Mouse (Mus musculus) midbrain, embryonic 12.5 days (tissue): ENCODE measurements around the gene Gm10197. TPM values are rescaled to one million over a fixed set of nuclear protein-coding genes. Genes with fewer than 3 reads are reported as not detected.

Experiments
- ATAC-seq: fragments of 200-750 bp; cut with Nextera tagmentation; 2 replicates; pipeline ENCODE4 v1.8.0; 2017; ENCODE audit warnings: low read depth, moderate TSS enrichment, moderate library complexity; ENCODE audit not compliant: low FRiP score
- H3K27ac ChIP-seq: fragments of 300-500 bp; sonication (generic); replicated peaks from 2 replicates; pipeline ENCODE4 v1.5.1; 2016; ENCODE audit warnings: mild to moderate bottlenecking
- H3K27me3 ChIP-seq: fragments of 300-500 bp; sonication (generic); 2 replicates; pipeline ENCODE4 v1.6.1; 2016; ENCODE audit warnings: mild to moderate bottlenecking
- H3K36me3 ChIP-seq: fragments of 300-500 bp; sonication (generic); 2 replicates; pipeline ENCODE4 v1.6.1; 2016
- H3K4me1 ChIP-seq: fragments of 300-500 bp; sonication (generic); 2 replicates; pipeline ENCODE4 v1.6.1; 2016
- H3K4me2 ChIP-seq: fragments of 300-500 bp; sonication (generic); replicated peaks from 2 replicates; pipeline ENCODE4 v1.6.1; 2016; ENCODE audit warnings: mild to moderate bottlenecking, moderate library complexity
- H3K4me3 ChIP-seq: fragments of 300-500 bp; sonication (generic); 2 replicates; pipeline ENCODE4 v1.5.1; 2016; ENCODE audit warnings: mild to moderate bottlenecking
- H3K9ac ChIP-seq: fragments of 300-500 bp; sonication (generic); replicated peaks from 2 replicates; pipeline ENCODE4 v1.6.1; 2016; ENCODE audit warnings: mild to moderate bottlenecking, moderate library complexity
- H3K9me3 ChIP-seq: fragments of 300-500 bp; sonication (generic); 2 replicates; pipeline ENCODE4 v1.6.1; 2016; ENCODE audit warnings: mild to moderate bottlenecking
- WGBS: fragments of 180-500 bp; shearing (Covaris S2); methylation state at CpG from one replicate; pipeline ENCODE4 v1.1.7; 2016; 5-methylcytosine and 5-hydroxymethylcytosine counted together
- polyA plus RNA-seq: library from polyadenylated mRNA; unstranded; fragments of >200 nt; fragmentation: Nextera tagmentation; extraction: Ambion mirVana; gene quantifications from 2 replicates; pipeline ENCODE4 v1.2.1, GENCODE M21; 2016

Gene Gm10197
- polyA plus RNA-seq, 1 experiment from 2014 or later, result not detected

DNA sequence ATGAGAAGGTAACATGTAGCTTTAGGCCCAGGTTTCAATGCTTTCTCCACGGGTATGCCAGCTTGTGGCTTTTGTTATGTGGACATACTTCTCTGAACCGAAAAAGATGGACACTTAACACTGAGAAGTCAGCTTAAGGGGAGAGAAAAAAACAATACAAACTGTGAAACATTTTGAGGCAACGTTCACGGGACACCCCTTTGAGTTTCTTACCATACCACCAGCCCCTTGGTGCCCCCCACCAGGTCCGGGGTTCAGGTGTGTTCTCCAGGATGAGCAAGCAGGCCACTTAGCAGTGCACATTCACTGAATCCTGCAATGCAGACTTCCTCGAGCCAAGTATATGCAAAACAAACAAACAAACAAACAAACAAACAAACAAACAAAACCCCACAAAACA, 46.7 kb downstream of the Gm10197 start:
- Histone ChIP-seq H3K4me3 (no peak overlapping the region), H3K4me1 (peaks cover 26% of the 10 kb centered on the region), H3K4me2 (peak overlapping the region; percentile 51; the same call in 1 of the 2 replicates), H3K27me3 (no peaks in the 10 kb centered on the region), H3K36me3 (no peaks in the 10 kb centered on the region), H3K9me3 (no peaks in the 10 kb centered on the region), H3K9ac (no peak overlapping the region), H3K27ac (no peak overlapping the region)
- 57% methylated on average over 6 of the region's 6 CpGs for WGBS
- no peak for ATAC-seq

DNA sequence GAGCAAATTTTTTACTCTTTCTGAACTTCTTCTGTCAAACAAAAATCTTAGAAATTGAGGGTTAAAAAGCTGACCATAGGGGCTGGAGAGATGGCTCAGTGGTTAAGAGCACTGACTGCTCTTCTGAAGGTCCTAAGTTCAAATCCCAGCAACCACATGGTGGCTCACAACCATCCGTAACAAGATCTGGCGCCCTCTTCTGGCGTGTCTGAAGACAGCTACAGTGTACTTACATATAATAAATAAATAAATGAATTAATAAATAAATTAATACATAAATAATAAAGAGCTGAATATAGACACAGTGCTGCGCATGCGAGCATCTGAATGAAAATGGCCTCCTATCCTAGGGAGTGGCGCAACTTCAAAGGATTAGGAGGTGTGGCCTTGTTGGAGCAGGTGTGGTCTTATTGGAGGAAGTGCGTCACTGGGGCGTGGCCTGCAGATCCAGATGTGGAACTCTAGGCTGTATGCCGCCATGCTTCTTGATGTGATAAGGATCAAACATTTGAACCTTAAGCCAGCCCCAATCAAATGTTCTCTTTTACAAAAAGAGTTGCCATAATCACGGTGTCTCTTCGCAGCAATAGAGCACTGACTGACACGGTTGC, 49.0 kb downstream of the Gm10197 start:
- Histone ChIP-seq H3K9me3 (no peaks in the 10 kb centered on the region), H3K4me3 (no peak overlapping the region)
- WGBS, result 92% methylated on average over 12 of the region's 12 CpGs

More for the DNA sequence above, 49.0 kb downstream of the Gm10197 start:
- no peaks in the 10 kb centered on the region for H3K36me3 ChIP-seq
- no peak for ATAC-seq
- no peak overlapping the region for H3K27ac ChIP-seq
- no peaks in the 10 kb centered on the region for H3K27me3 ChIP-seq
- H3K4me1 ChIP-seq, result peaks cover 29% of the 10 kb centered on the region
- no peak overlapping the region for H3K4me2 ChIP-seq
- H3K9ac ChIP-seq, result no peak overlapping the region

Other genes with a start within 250 kb of the Gm10197 start
- 45.6 and 47.5 TPM in 2 replicates for gene Add3, start 231.3 kb downstream of the Gm10197 start, polyA plus RNA-seq
- gene Mxi1, start 61.2 kb downstream of the Gm10197 start, polyA plus RNA-seq, result 71.3 and 77.8 TPM in 2 replicates
- 44.5 and 45.7 TPM in 2 replicates for gene Smndc1, start 18.8 kb upstream of the Gm10197 start, polyA plus RNA-seq
- 1.7 and 2.7 TPM in 2 replicates for gene Dusp5, start 157.3 kb upstream of the Gm10197 start, polyA plus RNA-seq
- gene Nutf2-ps1, start 217.3 kb upstream of the Gm10197 start, polyA plus RNA-seq, result 407 and 436 TPM in 2 replicates
- gene Smc3, start 228.6 kb upstream of the Gm10197 start, polyA plus RNA-seq, result 80.7 and 85.6 TPM in 2 replicates